Mouse (Mus musculus): Measurements from ENCODE around the gene Otud6a. TPM values are rescaled to one million over a fixed set of nuclear protein-coding genes. Genes with fewer than 3 reads are reported as not detected.
"Not testable (repeated sequence)": the region's sequence is repeated elsewhere in the genome, so short reads cannot be mapped to it uniquely, and the experiment has no call there.

The Otud6a gene
- polyA plus RNA-seq (2015; fragmentation: Nextera tagmentation; extraction: Ambion mirVana), result not detected in 2 replicates

DNA sequence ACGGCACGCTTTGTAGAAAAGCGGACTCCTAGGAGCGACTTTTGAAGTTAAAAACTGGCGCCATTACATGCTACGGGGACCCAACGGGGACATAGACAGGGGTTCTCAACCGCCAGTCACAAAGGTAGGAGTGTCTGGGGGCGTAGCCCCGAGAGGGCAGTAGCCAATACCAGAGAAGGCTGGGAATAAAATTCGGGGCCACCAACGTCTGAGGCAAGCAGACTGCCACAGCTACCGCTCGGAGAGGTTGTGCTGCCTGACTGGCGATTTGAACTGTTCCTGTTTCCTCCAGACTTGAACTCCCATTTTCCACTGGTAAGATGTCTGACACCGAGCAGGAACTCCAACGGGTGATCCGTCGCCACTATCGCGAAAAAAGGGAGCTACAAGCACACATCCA is at the start of gene Otud6a:
TSS of gene Otud6a (plus strand) at position 321 of the 400 bp plus-strand sequence.
- Histone ChIP-seq H3K27ac (no peak within 1 kb of the TSS), H3K36me3 (ENCODE audit: poor library complexity, severe bottlenecking) (no peaks in the 10 kb centered on the region), H3K9me3 (replicated peaks) (no peaks in the 10 kb centered on the region), H3K4me1 (no peaks in the 10 kb centered on the region), H3K4me2 (no peak within 1 kb of the TSS), H3K4me3 (no peak within 1 kb of the TSS), H3K27me3 (peaks cover 7% of the 10 kb centered on the region; the same call in 1 of the 2 replicates), H3K9ac (no peak within 1 kb of the TSS)
- ATAC-seq, result no peak
- 94% methylated on average over 21 of the region's 21 CpGs for WGBS

DNA sequence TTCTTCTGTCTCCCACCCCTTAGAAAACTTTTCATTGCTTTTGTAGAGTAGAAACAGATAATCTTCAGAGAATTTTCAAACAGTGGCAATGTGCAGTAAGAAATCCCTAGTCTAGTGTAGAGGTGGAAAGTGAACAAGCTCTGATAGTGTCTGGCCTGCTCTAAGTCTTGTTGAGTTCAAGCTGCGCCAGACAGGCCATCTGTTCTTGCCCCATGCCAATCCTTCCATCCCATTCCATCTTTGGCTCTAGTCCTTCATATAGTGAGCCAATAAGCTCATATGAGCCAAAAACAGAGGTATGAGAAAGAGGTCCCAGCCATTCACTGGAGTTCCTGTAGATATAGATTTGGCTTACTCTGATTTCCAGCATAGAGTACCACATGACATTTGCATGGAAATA is 38.9 kb upstream of the Otud6a start:
- ATAC-seq, result no peak
- WGBS, result 96% methylated on average over 1 of the region's 1 CpGs
- H3K36me3 ChIP-seq (ENCODE audit: poor library complexity, severe bottlenecking), result no peaks in the 10 kb centered on the region

DNA sequence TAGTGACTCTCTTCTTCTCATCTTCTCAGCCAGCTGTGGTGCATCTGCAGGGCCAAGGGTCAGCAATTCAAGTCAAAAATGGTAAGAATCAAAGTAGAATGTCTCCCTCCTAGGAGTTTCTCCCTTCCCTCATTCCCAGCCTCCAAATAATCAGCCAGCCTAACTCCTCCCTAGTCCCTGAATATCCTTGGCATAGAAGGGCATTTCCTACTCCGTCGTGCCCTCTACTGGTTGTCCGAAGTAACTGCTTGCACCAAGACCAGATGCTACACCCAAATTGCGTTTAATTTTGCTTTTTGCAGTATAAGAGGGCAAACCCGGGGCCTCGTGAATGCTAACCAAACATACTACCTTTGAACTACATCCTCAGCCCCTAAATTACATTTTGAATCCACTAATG is 36.5 kb upstream of the Otud6a start:
- no peaks in the 10 kb centered on the region for H3K27me3 ChIP-seq
- no peak overlapping the region for H3K9ac ChIP-seq
- peak; percentile 61 for ATAC-seq
- H3K36me3 ChIP-seq (ENCODE audit: poor library complexity, severe bottlenecking), result no peaks in the 10 kb centered on the region
- H3K4me2 ChIP-seq, result no peak overlapping the region
- no peaks in the 10 kb centered on the region for H3K9me3 ChIP-seq (replicated peaks)
- no peaks in the 10 kb centered on the region for H3K4me1 ChIP-seq
- WGBS, result 27% methylated on average over 6 of the region's 6 CpGs
- no peak overlapping the region for H3K27ac ChIP-seq
- H3K4me3 ChIP-seq, result no peak overlapping the region

More for the DNA sequence above, 38.9 kb upstream of the Otud6a start:
- Histone ChIP-seq H3K27me3 (no peaks in the 10 kb centered on the region), H3K4me2 (no peak overlapping the region), H3K9me3 (replicated peaks) (no peaks in the 10 kb centered on the region), H3K4me3 (no peak overlapping the region), H3K9ac (no peak overlapping the region), H3K4me1 (no peaks in the 10 kb centered on the region), H3K27ac (no peak overlapping the region)

- ATAC-seq, result no peak
- H3K4me3 ChIP-seq, result no peak overlapping the region
- no peak overlapping the region for H3K4me2 ChIP-seq
- H3K27me3 ChIP-seq, result no peaks in the 10 kb centered on the region
- no peak overlapping the region for H3K27ac ChIP-seq
- no peaks in the 10 kb centered on the region for H3K36me3 ChIP-seq (ENCODE audit: poor library complexity, severe bottlenecking)
- H3K4me1 ChIP-seq, result no peaks in the 10 kb centered on the region
- 62% methylated on average over 7 of the region's 7 CpGs for WGBS
- H3K9me3 ChIP-seq (replicated peaks), result no peaks in the 10 kb centered on the region
- no peak overlapping the region for H3K9ac ChIP-seq
Measured at GRCm38 (mm10) chrX:100394223-100394861, 34.5 kb upstream of the Otud6a start.

- H3K4me2 ChIP-seq, result no peak overlapping the region
- no peaks in the 10 kb centered on the region for H3K27me3 ChIP-seq
- H3K4me1 ChIP-seq, result no peaks in the 10 kb centered on the region
- no peaks in the 10 kb centered on the region for H3K36me3 ChIP-seq (ENCODE audit: poor library complexity, severe bottlenecking)
- H3K9ac ChIP-seq, result no peak overlapping the region
- H3K4me3 ChIP-seq, result no peak overlapping the region
- ATAC-seq, result no peak
- 89% methylated on average over 8 of the region's 8 CpGs for WGBS
- H3K9me3 ChIP-seq (replicated peaks), result no peaks in the 10 kb centered on the region
- no peak overlapping the region for H3K27ac ChIP-seq
Measured at GRCm38 (mm10) chrX:100395026-100395425, 33.8 kb upstream of the Otud6a start.

DNA sequence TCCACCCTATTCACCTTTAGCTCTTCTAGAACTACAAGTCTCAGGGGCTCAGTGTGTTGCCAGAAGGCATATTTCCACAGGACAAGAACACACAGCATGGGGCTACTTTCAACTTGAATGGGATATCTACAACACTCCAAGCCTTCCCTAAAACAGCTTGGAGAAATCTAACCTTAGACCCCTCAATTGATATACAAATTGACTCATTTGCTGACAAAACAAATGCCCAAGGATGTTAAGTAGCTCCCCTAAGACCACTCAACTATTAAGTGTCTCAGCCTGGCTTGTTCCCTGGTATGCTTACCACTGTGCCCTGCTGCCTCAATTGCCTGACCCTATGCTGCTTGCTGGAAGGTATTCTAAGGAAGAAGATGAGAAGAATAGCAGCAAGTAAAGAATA is 27.9 kb upstream of the Otud6a start:
- no peak for ATAC-seq
- no peak overlapping the region for H3K27ac ChIP-seq
- H3K4me1 ChIP-seq, result no peaks in the 10 kb centered on the region
- no peak overlapping the region for H3K4me3 ChIP-seq
- H3K9me3 ChIP-seq (replicated peaks), result no peaks in the 10 kb centered on the region
- H3K9ac ChIP-seq, result no peak overlapping the region
- no peak overlapping the region for H3K4me2 ChIP-seq
- no peaks in the 10 kb centered on the region for H3K27me3 ChIP-seq
- H3K36me3 ChIP-seq (ENCODE audit: poor library complexity, severe bottlenecking), result no peaks in the 10 kb centered on the region

GRCm38 (mm10) chrX:100401657-100402056 is 27.2 kb upstream of the Otud6a start:
- no peak for ATAC-seq
- Histone ChIP-seq H3K9me3 (replicated peaks) (no peaks in the 10 kb centered on the region), H3K36me3 (ENCODE audit: poor library complexity, severe bottlenecking) (no peaks in the 10 kb centered on the region), H3K9ac (no peak overlapping the region), H3K4me2 (no peak overlapping the region), H3K27ac (no peak overlapping the region), H3K4me1 (no peaks in the 10 kb centered on the region), H3K4me3 (no peak overlapping the region), H3K27me3 (no peaks in the 10 kb centered on the region)
- WGBS, result 86% methylated on average over 5 of the region's 5 CpGs

- H3K9me3 ChIP-seq (replicated peaks), result no peaks in the 10 kb centered on the region
- no peaks in the 10 kb centered on the region for H3K36me3 ChIP-seq (ENCODE audit: poor library complexity, severe bottlenecking)
- WGBS, result 80% methylated on average over 1 of the region's 1 CpGs
- no peak overlapping the region for H3K4me2 ChIP-seq
- H3K9ac ChIP-seq, result no peak overlapping the region
- H3K4me1 ChIP-seq, result no peaks in the 10 kb centered on the region
- no peak for ATAC-seq
- H3K4me3 ChIP-seq, result no peak overlapping the region
- H3K27ac ChIP-seq, result no peak overlapping the region
- no peaks in the 10 kb centered on the region for H3K27me3 ChIP-seq
Measured at GRCm38 (mm10) chrX:100409245-100409644, 19.6 kb upstream of the Otud6a start.

GRCm38 (mm10) chrX:100432311-100432710 is 3.5 kb downstream of the Otud6a start:
- Histone ChIP-seq H3K9me3 (replicated peaks) (no peaks in the 10 kb centered on the region), H3K27ac (no peak overlapping the region), H3K27me3 (peaks cover 16% of the 10 kb centered on the region; the same call in 1 of the 2 replicates), H3K4me2 (no peak overlapping the region), H3K36me3 (ENCODE audit: poor library complexity, severe bottlenecking) (no peaks in the 10 kb centered on the region), H3K4me3 (no peak overlapping the region), H3K9ac (no peak overlapping the region), H3K4me1 (no peaks in the 10 kb centered on the region)
- no peak for ATAC-seq
- WGBS, result 76% methylated on average over 3 of the region's 3 CpGs

DNA sequence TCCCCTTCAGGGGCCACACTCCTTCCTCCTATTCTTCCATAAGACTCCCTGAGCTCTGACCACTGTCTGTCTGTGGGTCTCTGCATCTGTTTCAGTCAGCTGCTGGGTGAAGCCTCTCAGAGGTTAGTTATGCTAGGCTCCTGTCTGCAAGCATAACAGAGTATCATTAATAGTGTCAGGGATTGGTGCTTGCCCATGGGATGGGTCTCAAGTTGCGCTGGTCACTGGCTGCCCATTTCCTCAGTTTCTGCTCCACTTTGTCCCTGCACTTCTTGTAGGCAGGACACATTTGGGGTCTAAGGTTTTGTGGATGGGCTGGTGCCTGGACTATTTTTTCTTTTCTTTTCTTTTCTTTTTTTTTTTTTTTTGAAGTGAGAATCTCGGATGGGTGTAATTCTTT is 13.8 kb downstream of the Otud6a start, which contains the start of gene Awat2:
TSS of gene Awat2 (minus strand) at position 101 of the 400 bp plus-strand sequence.
- not testable (repeated sequence) for H3K27me3 ChIP-seq; H3K4me2 ChIP-seq; H3K36me3 ChIP-seq (ENCODE audit: poor library complexity, severe bottlenecking); H3K4me3 ChIP-seq; H3K27ac ChIP-seq; H3K9me3 ChIP-seq (replicated peaks); H3K4me1 ChIP-seq; ATAC-seq; H3K9ac ChIP-seq
- 83% methylated on average over 2 of the region's 2 CpGs for WGBS

- no peak for ATAC-seq
- Histone ChIP-seq H3K9me3 (replicated peaks) (no peaks in the 10 kb centered on the region), H3K9ac (no peak overlapping the region), H3K36me3 (ENCODE audit: poor library complexity, severe bottlenecking) (no peaks in the 10 kb centered on the region), H3K27ac (no peak overlapping the region), H3K27me3 (no peaks in the 10 kb centered on the region), H3K4me3 (no peak overlapping the region), H3K4me1 (no peaks in the 10 kb centered on the region), H3K4me2 (no peak overlapping the region)
- WGBS, result 90% methylated on average over 7 of the region's 7 CpGs
Measured at GRCm38 (mm10) chrX:100443532-100443931, 14.7 kb downstream of the Otud6a start.

DNA sequence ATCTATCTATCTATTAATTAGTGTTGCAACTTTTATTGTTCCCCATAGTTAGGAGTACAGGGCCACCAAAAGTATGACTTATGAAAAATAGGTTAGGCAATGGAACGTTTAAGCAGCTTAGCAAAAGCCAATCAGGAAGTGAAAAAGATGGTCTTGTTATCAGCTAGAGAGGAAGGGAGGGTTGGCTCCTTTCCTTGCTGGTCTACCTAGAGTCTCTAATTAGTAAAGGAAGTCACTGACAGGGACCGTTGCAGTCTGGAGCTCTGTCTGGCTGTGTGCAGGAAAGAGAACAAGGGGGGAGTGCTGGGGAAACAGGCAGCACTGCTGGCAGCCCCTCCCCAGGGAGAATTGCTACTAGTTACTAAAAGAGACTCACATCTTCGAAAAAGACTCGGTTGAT is 39.2 kb downstream of the Otud6a start:
- H3K4me2 ChIP-seq, result no peak overlapping the region
- 83% methylated on average over 4 of the region's 4 CpGs for WGBS
- H3K36me3 ChIP-seq (ENCODE audit: poor library complexity, severe bottlenecking), result no peaks in the 10 kb centered on the region
- no peaks in the 10 kb centered on the region for H3K4me1 ChIP-seq
- no peak overlapping the region for H3K4me3 ChIP-seq
- no peak overlapping the region for H3K9ac ChIP-seq
- peaks cover 6% of the 10 kb centered on the region; the same call in 1 of the 2 replicates for H3K27me3 ChIP-seq
- ATAC-seq, result no peak
- H3K27ac ChIP-seq, result no peak overlapping the region
- H3K9me3 ChIP-seq (replicated peaks), result no peaks in the 10 kb centered on the region

DNA sequence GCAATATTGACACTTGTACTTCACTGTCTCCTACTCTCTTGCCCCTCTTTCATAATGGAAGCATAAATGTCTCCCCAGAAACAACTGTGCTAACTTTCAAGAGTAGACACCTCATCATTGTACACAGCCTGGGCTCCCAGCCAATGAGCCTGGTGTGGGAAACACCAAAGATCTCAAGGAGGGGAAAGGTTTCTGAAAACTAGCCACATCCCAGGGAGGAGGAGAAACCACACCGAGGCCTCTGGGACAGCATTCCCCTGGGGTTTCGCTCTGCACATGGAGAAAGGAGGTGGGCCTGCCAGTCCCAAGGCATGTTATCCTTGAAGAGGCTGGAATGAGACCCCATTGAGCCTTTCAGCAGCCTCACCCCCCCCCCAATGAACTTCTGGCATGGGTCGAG is 41.3 kb downstream of the Otud6a start:
- WGBS, result 87% methylated on average over 3 of the region's 3 CpGs
- Histone ChIP-seq H3K4me3 (no peak overlapping the region), H3K36me3 (ENCODE audit: poor library complexity, severe bottlenecking) (no peaks in the 10 kb centered on the region), H3K9ac (no peak overlapping the region), H3K27ac (no peak overlapping the region), H3K4me2 (no peak overlapping the region), H3K4me1 (no peaks in the 10 kb centered on the region), H3K9me3 (replicated peaks) (no peaks in the 10 kb centered on the region), H3K27me3 (peaks cover 6% of the 10 kb centered on the region; the same call in 1 of the 2 replicates)
- no peak for ATAC-seq
